Mouse (Mus musculus) kidney, adult 2 months (tissue): ENCODE measurements around the gene B4galnt2.

Experiments
- CTCF ChIP-seq: fragments of 200-500 bp; conservative IDR thresholded peaks from 2 replicates; pipeline ENCODE4 v1.5.1; 2011; ENCODE audit warnings: low read depth, mild to moderate bottlenecking, control low read depth, low read length, moderate library complexity, mixed read lengths; ENCODE audit not compliant: insufficient read depth, insufficient read length
- POLR2A ChIP-seq: fragments of 200-500 bp; IDR thresholded peaks from one replicate; pipeline ENCODE4 v1.6.1; 2011; ENCODE audit warnings: low read depth, low read length, control low read depth

GRCm38 (mm10) chr11:95861397-95861796, 53.3 kb downstream of the B4galnt2 start:
- no peak for TF ChIP-seq CTCF
- no peak for TF ChIP-seq POLR2A
